Mouse (Mus musculus) hindbrain, embryonic 14.5 days (tissue): ENCODE data around the gene Dnal1. TPM values are rescaled to one million over a fixed set of nuclear protein-coding genes. Genes with fewer than 3 reads are reported as not detected.

Experiments
- ATAC-seq: fragments of 200-750 bp; cut with Nextera tagmentation; 2 replicates; pipeline ENCODE4 v1.8.0; 2017; ENCODE audit warnings: moderate number of reproducible peaks, mild to moderate bottlenecking, moderate TSS enrichment, moderate library complexity; ENCODE audit not compliant: low FRiP score
- DNase-seq: peaks from one replicate; pipeline ENCODE4 v3.0.0-alpha.2; 2015; ENCODE audit warnings: low spot score
- H3K27ac ChIP-seq: fragments of 300-500 bp; sonication (generic); 2 replicates; pipeline ENCODE4 v1.5.1; 2014; ENCODE audit warnings: mild to moderate bottlenecking, moderate library complexity
- H3K27me3 ChIP-seq: fragments of 300-500 bp; sonication (generic); 2 replicates; pipeline ENCODE4 v1.6.1; 2014; ENCODE audit warnings: mild to moderate bottlenecking, low read length, mixed read lengths; ENCODE audit not compliant: control insufficient read depth, insufficient read depth
- H3K36me3 ChIP-seq: fragments of 300-500 bp; sonication (generic); replicated peaks from 2 replicates; pipeline ENCODE4 v1.6.1; 2014; ENCODE audit not compliant: control insufficient read depth, insufficient read depth
- H3K4me1 ChIP-seq: fragments of 300-500 bp; sonication (generic); replicated peaks from 2 replicates; pipeline ENCODE4 v1.6.1; 2014; ENCODE audit warnings: antibody characterized with exemption, low read length, mixed read lengths; ENCODE audit not compliant: control insufficient read depth, insufficient read depth
- H3K4me2 ChIP-seq: fragments of 300-500 bp; sonication (generic); replicated peaks from 2 replicates; pipeline ENCODE4 v1.6.1; 2014; ENCODE audit warnings: mild to moderate bottlenecking, moderate library complexity
- H3K4me3 ChIP-seq: fragments of 300-500 bp; sonication (generic); replicated peaks from 2 replicates; pipeline ENCODE4 v1.5.1; 2014; ENCODE audit warnings: mild to moderate bottlenecking, low read length
- H3K9ac ChIP-seq: fragments of 300-500 bp; sonication (generic); 2 replicates; pipeline ENCODE4 v1.6.1; 2014
- H3K9me3 ChIP-seq: fragments of 300-500 bp; sonication (generic); 2 replicates; pipeline ENCODE4 v1.6.1; 2016; ENCODE audit warnings: low read length; ENCODE audit not compliant: control insufficient read depth
- WGBS: fragments of 180-500 bp; shearing (Covaris S2); extraction: QIAGEN DNeasy Blood & Tissue Kit; methylation state at CpG from one replicate; pipeline ENCODE4 v1.1.7; 2014; 5-methylcytosine and 5-hydroxymethylcytosine counted together
- polyA plus RNA-seq: library from polyadenylated mRNA; unstranded; fragments of >200 nt; fragmentation: Nextera tagmentation; extraction: Ambion mirVana; gene quantifications from 2 replicates; pipeline ENCODE4 v1.2.1, GENCODE M21; 2014

Gene Dnal1
- polyA plus RNA-seq, 1 experiment from 2014 or later = 6.3 TPM

GRCm38 (mm10) chr12:84154786-84155522 is 40.8 kb downstream of the Dnal1 start:
- Histone ChIP-seq H3K27ac (no peak overlapping the region), H3K4me1 (0 out of 2 replicates have a peak, but pooled peaks cover 3% of the 10 kb centered on the region), H3K4me3 (no peak overlapping the region), H3K9ac (no peak overlapping the region), H3K36me3 (peaks cover 67% of the 10 kb centered on the region), H3K4me2 (no peak overlapping the region), H3K27me3 (no peaks in the 10 kb centered on the region), H3K9me3 (no peaks in the 10 kb centered on the region)
- no peak for ATAC-seq
- 76% methylated on average over 11 of the region's 11 CpGs for WGBS
- DNase-seq = no peak

GRCm38 (mm10) chr12:84155523-84155871 is 41.3 kb downstream of the Dnal1 start:
- H3K9ac ChIP-seq = no peak overlapping the region
- ATAC-seq = no peak
- 81% methylated on average over 2 of the region's 2 CpGs for WGBS
- H3K4me1 ChIP-seq = no peaks in the 10 kb centered on the region
- H3K4me2 ChIP-seq = no peak overlapping the region
- peaks cover 73% of the 10 kb centered on the region for H3K36me3 ChIP-seq
- DNase-seq = no peak
- no peak overlapping the region for H3K27ac ChIP-seq
- H3K9me3 ChIP-seq = no peaks in the 10 kb centered on the region
- H3K27me3 ChIP-seq = no peaks in the 10 kb centered on the region
- H3K4me3 ChIP-seq = no peak overlapping the region

GRCm38 (mm10) chr12:84156210-84156609 is 42.0 kb downstream of the Dnal1 start:
- Histone ChIP-seq H3K27me3 (no peaks in the 10 kb centered on the region), H3K9ac (no peak overlapping the region), H3K4me3 (no peak overlapping the region), H3K27ac (no peak overlapping the region), H3K4me1 (no peaks in the 10 kb centered on the region), H3K4me2 (no peak overlapping the region), H3K9me3 (no peaks in the 10 kb centered on the region), H3K36me3 (peaks cover 73% of the 10 kb centered on the region)
- 95% methylated on average over 18 of the region's 18 CpGs for WGBS
- ATAC-seq (no peak), DNase-seq (no peak)

- H3K4me2 ChIP-seq = no peak overlapping the region
- no peak for ATAC-seq
- no peaks in the 10 kb centered on the region for H3K27me3 ChIP-seq
- H3K9me3 ChIP-seq = no peaks in the 10 kb centered on the region
- H3K27ac ChIP-seq = no peak overlapping the region
- 95% methylated on average over 14 of the region's 14 CpGs for WGBS
- H3K4me3 ChIP-seq = no peak overlapping the region
- DNase-seq = no peak
- peaks cover 62% of the 10 kb centered on the region for H3K36me3 ChIP-seq
- no peak overlapping the region for H3K9ac ChIP-seq
- H3K4me1 ChIP-seq = no peaks in the 10 kb centered on the region
Measured at GRCm38 (mm10) chr12:84158156-84158555, 44.0 kb downstream of the Dnal1 start.

DNA sequence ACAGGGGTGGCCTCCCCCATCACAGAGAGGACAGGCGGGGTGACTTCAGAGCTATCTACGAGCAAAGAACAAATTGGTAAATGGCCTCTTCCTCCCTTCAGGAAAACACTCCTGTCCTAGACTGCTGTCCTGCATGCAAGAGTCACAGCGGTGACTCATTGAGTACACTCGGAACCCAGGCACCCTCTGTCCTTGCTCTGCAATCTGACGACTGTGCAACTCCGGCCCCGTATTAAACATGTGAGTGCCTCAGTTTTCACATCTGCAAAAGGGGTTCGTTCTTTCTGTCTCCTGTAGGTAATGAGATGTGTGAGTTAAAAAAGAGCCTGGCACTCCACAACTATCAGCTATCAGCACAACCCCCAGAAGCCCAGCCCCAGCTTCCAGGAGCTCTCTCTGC is 46.3 kb downstream of the Dnal1 start:
- H3K36me3 ChIP-seq = peaks cover 43% of the 10 kb centered on the region
- WGBS = 97% methylated on average over 8 of the region's 8 CpGs
- H3K4me2 ChIP-seq = no peak overlapping the region
- no peak for ATAC-seq
- no peak for DNase-seq
- no peaks in the 10 kb centered on the region for H3K9me3 ChIP-seq
- H3K27ac ChIP-seq = no peak overlapping the region
- no peak overlapping the region for H3K4me3 ChIP-seq
- no peaks in the 10 kb centered on the region for H3K27me3 ChIP-seq
- no peaks in the 10 kb centered on the region for H3K4me1 ChIP-seq
- no peak overlapping the region for H3K9ac ChIP-seq

DNA sequence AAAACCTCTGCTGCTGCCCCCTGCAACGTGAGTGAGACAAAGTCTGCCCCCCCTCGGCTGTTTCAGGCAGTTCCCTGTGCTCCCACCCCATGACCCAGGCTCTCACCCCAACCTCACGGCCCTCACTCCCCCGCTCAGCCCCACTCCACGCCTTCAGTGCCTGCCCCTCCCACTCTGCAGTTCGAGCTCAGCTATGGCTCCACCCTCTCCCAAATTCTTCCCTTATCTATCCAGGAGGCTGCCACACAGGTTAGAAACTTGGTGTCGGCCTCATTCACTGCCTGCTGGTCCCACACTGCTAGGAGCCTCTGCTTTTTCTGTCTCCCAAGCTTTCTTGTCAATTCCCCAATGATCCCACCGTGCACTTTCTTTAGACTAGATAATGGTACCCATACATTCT is 47.0 kb downstream of the Dnal1 start:
- no peaks in the 10 kb centered on the region for H3K4me1 ChIP-seq
- no peaks in the 10 kb centered on the region for H3K27me3 ChIP-seq
- peaks cover 38% of the 10 kb centered on the region for H3K36me3 ChIP-seq
- DNase-seq = no peak
- no peak overlapping the region for H3K4me3 ChIP-seq
- H3K4me2 ChIP-seq = no peak overlapping the region
- 87% methylated on average over 8 of the region's 8 CpGs for WGBS
- H3K9ac ChIP-seq = no peak overlapping the region
- ATAC-seq = no peak
- H3K27ac ChIP-seq = no peak overlapping the region
- H3K9me3 ChIP-seq = no peaks in the 10 kb centered on the region

DNA sequence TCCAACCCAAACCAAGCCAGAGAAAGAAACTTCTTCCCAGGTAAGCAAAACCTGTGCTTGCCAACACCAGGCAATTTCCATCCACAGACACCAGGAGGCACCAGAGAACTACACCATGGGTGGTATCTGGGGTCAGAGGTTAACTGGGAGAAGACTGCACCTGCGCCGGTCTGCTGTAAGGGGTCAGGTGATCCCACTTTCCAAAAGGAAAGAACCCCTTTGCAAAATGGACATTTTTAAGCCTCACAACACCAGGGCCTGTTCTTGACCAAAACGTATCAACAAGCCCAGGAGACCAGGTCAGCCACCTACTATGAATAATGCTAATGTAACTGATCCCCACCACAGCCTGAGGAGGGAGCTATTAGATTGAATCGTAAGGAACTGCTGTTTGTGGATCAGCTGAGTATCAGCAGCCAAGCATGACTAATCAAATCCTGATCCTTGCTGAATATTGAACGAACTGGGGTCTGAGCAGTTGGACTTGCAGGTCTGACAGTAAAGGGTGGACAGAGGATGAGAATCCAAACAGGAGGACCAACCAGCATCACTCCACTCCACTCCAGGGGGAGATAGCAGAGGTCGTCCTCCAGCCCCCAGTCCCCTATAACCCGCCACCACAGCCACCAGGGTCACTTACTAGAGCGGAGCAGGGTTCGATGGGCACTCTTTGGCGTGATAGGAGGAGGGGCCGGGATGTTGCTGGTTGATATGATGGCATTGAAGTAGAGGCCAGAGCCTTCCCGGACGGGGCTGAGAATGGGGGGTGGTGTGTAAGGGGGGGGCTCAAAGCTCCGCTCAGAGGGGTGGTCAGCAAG is 47.7 kb downstream of the Dnal1 start:
- ATAC-seq = no peak

DNA sequence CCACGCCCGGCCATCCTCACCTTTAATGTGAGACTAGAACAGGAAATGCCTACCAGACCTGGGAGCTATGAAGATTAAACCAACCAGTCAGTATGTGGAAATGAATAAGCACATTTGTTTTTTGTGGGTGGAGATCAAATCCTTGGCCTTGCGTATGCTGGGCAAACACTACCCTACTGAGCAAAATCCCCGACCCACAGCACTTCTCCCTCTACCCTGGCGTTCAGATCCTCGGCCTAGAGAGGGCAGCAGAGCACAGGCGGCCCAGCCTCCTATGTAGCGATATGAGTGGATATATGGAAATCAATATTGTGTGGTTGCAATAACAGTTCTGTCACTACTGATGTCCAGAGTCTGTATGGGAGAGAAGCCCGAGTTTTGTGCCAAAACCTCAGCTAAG is 49.0 kb downstream of the Dnal1 start:
- Histone ChIP-seq H3K27ac (no peak overlapping the region), H3K4me2 (no peak overlapping the region), H3K4me1 (no peaks in the 10 kb centered on the region), H3K9ac (no peak overlapping the region), H3K9me3 (no peaks in the 10 kb centered on the region), H3K36me3 (peaks cover 23% of the 10 kb centered on the region), H3K4me3 (no peak overlapping the region), H3K27me3 (no peaks in the 10 kb centered on the region)
- DNase-seq = no peak
- 87% methylated on average over 9 of the region's 9 CpGs for WGBS
- ATAC-seq = no peak

More for the DNA sequence above, 47.7 kb downstream of the Dnal1 start:
- Histone ChIP-seq H3K9me3 (no peaks in the 10 kb centered on the region), H3K27ac (no peak overlapping the region), H3K36me3 (peaks cover 31% of the 10 kb centered on the region), H3K4me2 (no peak overlapping the region), H3K9ac (no peak overlapping the region), H3K4me1 (no peaks in the 10 kb centered on the region), H3K27me3 (no peaks in the 10 kb centered on the region), H3K4me3 (no peak overlapping the region)
- no peak for DNase-seq
- WGBS = 74% methylated on average over 14 of the region's 14 CpGs

DNA sequence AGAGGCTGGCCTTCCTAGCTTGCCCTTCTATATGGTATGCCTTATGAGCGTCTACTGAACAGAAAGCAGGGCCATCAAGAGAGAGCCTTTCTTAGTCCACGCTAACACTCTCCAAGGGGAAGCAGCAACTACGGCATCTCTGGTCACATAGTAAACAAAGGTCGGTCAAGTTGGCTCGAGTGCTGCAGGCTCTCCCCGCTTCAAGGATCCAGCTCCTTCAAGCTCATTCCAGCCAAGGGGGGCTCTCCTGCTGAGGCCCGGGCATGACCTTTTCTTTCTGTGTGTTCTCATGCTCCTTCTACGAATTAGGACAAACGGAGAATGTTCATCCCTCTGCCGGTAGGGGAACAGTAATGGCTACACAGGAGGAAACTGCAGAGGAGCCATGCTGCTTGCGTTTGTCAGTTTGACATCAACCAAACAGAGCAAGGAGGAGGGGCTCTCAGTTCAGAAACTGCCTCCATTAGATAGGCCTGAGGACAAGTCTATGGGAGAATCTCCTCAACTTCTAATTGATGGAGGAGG is 49.5 kb downstream of the Dnal1 start:
- no peak overlapping the region for H3K9ac ChIP-seq
- WGBS = 71% methylated on average over 11 of the region's 11 CpGs
- H3K36me3 ChIP-seq = peaks cover 18% of the 10 kb centered on the region
- ATAC-seq = no peak
- H3K9me3 ChIP-seq = no peaks in the 10 kb centered on the region
- DNase-seq = no peak
- no peak overlapping the region for H3K4me3 ChIP-seq
- no peaks in the 10 kb centered on the region for H3K27me3 ChIP-seq
- no peak overlapping the region for H3K27ac ChIP-seq
- no peaks in the 10 kb centered on the region for H3K4me1 ChIP-seq
- H3K4me2 ChIP-seq = no peak overlapping the region
